In the genomic region with DNA sequence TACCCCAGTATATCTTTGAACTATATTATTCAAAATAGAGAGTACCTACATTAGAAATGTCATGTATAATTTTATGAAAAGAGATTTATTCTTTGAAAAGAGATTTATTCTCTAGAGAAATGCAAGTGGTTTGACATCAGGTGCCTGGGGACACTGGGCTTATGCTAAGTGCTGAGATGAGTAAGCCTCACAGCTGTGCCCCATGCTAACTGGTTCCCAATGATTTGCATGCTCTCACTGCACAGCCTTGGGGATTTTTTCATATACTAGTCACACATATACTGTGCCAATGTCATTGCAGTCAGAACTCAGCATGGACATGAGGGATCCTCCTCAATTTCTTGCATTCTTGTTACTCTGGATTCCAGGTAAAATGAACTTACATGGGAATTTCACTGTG, we compare ENCODE assay signal across 24 mouse cellular contexts. TPM values are rescaled to one million over a fixed set of nuclear protein-coding genes. Genes with fewer than 3 reads are reported as not detected.
DNase-seq lines count a peak whose midpoint lies in the region; ATAC-seq and TF ChIP-seq lines count a peak whose summit lies in the region.
"Had no signal": no experiment of that assay in that cellular context is flagged by ENCODE, and none has a peak within 500 bp of the region (broad histone marks: within the 10 kb centered on the region; RNA-seq: fewer than 3 reads in every experiment).

No protein-coding gene starts in this region.

- H3K27ac ChIP-seq in hindbrain, embryonic 12.5 days: no peak overlapping the region
- H3K27ac ChIP-seq in hindbrain, postnatal 0 days: no peak overlapping the region
- H3K27ac ChIP-seq in midbrain, embryonic 14.5 days (replicated peaks; ENCODE audit: low read depth, low read length): no peak overlapping the region
- H3K27ac ChIP-seq in midbrain, postnatal 0 days (ENCODE audit: low read depth, low read length): no peak overlapping the region
- H3K27ac ChIP-seq in CH12.LX (ENCODE audit: insufficient read depth, low read depth): no peak overlapping the region
- H3K27ac ChIP-seq: embryonic facial prominence, embryonic 13.5 days; forebrain, embryonic 13.5 days; gastrocnemius, adult 2 months; hindbrain, embryonic 10.5 days had no signal

- no peak overlapping the region for H3K4me3 ChIP-seq in hindbrain, embryonic 12.5 days
- H3K4me3 ChIP-seq in hindbrain, postnatal 0 days (ENCODE audit: low read length): no peak overlapping the region
- no peak overlapping the region for H3K4me3 ChIP-seq in midbrain, embryonic 14.5 days (replicated peaks; ENCODE audit: low read depth, low read length)
- H3K4me3 ChIP-seq in midbrain, postnatal 0 days (ENCODE audit: low read depth, low read length): no peak overlapping the region
- H3K4me3 ChIP-seq in CH12.LX (replicated peaks in 1 of 3; ENCODE audit: low read depth in 2 of 3, low read length in 2 of 3, poor library complexity in 1 of 3): no peak overlapping the region
- H3K4me3 ChIP-seq: embryonic facial prominence, embryonic 13.5 days; forebrain, embryonic 13.5 days; gastrocnemius, adult 2 months; heart, embryonic 12.5 days; hindbrain, embryonic 10.5 days had no signal

- dilution Hi-C loops in CH12.LX (cut with MboI; ENCODE audit: extremely low pct_ligation_motif_present, extremely low pct_unique_long_range_greater_than_20kb, low sequenced_read_pairs): no loop called here

- H3K79me2 ChIP-seq in CH12.LX (replicated peaks; ENCODE audit: control insufficient read depth, extremely low read depth, insufficient read depth, poor library complexity, severe bottlenecking): no peaks in the 10 kb centered on the region

- H3K27me3 ChIP-seq in hindbrain, embryonic 12.5 days: no peaks in the 10 kb centered on the region
- H3K27me3 ChIP-seq in hindbrain, postnatal 0 days (ENCODE audit: insufficient read depth, low read length): no peaks in the 10 kb centered on the region
- H3K27me3 ChIP-seq in midbrain, embryonic 14.5 days (ENCODE audit: control insufficient read depth, insufficient read depth, low read length): no peaks in the 10 kb centered on the region
- no peaks in the 10 kb centered on the region for H3K27me3 ChIP-seq in midbrain, postnatal 0 days (ENCODE audit: insufficient read depth, low read length)
- no peaks in the 10 kb centered on the region for H3K27me3 ChIP-seq in CH12.LX (replicated peaks)
- H3K27me3 ChIP-seq: embryonic facial prominence, embryonic 13.5 days; forebrain, embryonic 13.5 days; heart, embryonic 12.5 days had no signal

- no peaks in the 10 kb centered on the region for H3K4me1 ChIP-seq in hindbrain, embryonic 12.5 days
- no peaks in the 10 kb centered on the region for H3K4me1 ChIP-seq in hindbrain, postnatal 0 days (ENCODE audit: insufficient read depth, low read length)
- H3K4me1 ChIP-seq in midbrain, embryonic 14.5 days (ENCODE audit: control insufficient read depth, insufficient read depth, low read length): no peaks in the 10 kb centered on the region
- H3K4me1 ChIP-seq in midbrain, postnatal 0 days (ENCODE audit: insufficient read depth, low read length): no peaks in the 10 kb centered on the region
- H3K4me1 ChIP-seq in CH12.LX (ENCODE audit: control insufficient read depth in 1 of 2, insufficient read depth in 2 of 2): peaks cover 0 to 27% of the 10 kb centered on the region in 2 experiments; a peak in 2 of 4 replicates
- H3K4me1 ChIP-seq: embryonic facial prominence, embryonic 13.5 days; forebrain, embryonic 13.5 days; heart, embryonic 12.5 days; hindbrain, embryonic 10.5 days had no signal

- no peak for DNase-seq in hindbrain, postnatal 0 days (ENCODE audit: low spot score)
- DNase-seq in midbrain, embryonic 14.5 days: peak; percentile 1
- no peak for DNase-seq in midbrain, postnatal 0 days (ENCODE audit: low spot score)
- peak; percentile 74 for DNase-seq in CH12.LX (ENCODE audit: extremely low read depth)
- DNase-seq in brain, embryonic 14.5 days (ENCODE audit: low read depth): peak; percentile 0
- DNase-seq: adrenal gland, adult 8-10 months; adrenal gland, postnatal 36 days; cerebellum, adult 11-12 months; cerebellum, adult 9-10 months; cerebellum, postnatal 25 days; forebrain, postnatal 0 days; gastrocnemius, adult 2 months; gastrocnemius, postnatal 25 days had no signal

- in situ Hi-C loops in CH12.LX (cut with MboI; ENCODE audit: low pct_ligation_motif_present, low pct_unique_long_range_greater_than_20kb, low sequenced_read_pairs): no loop called here

- TF ChIP-seq EP300 in CH12.LX (IDR thresholded peaks at IDR 0.05; ENCODE audit: low read length): peak; percentile 71

- no peak overlapping the region for H3K9ac ChIP-seq in hindbrain, embryonic 12.5 days
- H3K9ac ChIP-seq in hindbrain, postnatal 0 days (replicated peaks; ENCODE audit: low read length): no peak overlapping the region
- no peak overlapping the region for H3K9ac ChIP-seq in midbrain, embryonic 14.5 days (replicated peaks; ENCODE audit: low read length)
- H3K9ac ChIP-seq in midbrain, postnatal 0 days (replicated peaks; ENCODE audit: low read length, poor library complexity, severe bottlenecking): no peak overlapping the region
- no peak overlapping the region for H3K9ac ChIP-seq in CH12.LX (ENCODE audit: insufficient read depth, low read depth)
- H3K9ac ChIP-seq: embryonic facial prominence, embryonic 13.5 days; forebrain, embryonic 13.5 days; forebrain, postnatal 0 days; heart, embryonic 12.5 days had no signal

- no peaks in the 10 kb centered on the region for H3K36me3 ChIP-seq in hindbrain, embryonic 12.5 days
- no peaks in the 10 kb centered on the region for H3K36me3 ChIP-seq in hindbrain, postnatal 0 days (ENCODE audit: insufficient read depth, low read length)
- no peaks in the 10 kb centered on the region for H3K36me3 ChIP-seq in midbrain, embryonic 14.5 days (ENCODE audit: control insufficient read depth, insufficient read depth, low read length)
- H3K36me3 ChIP-seq in midbrain, postnatal 0 days (ENCODE audit: insufficient read depth, low read length): no peaks in the 10 kb centered on the region
- no peaks in the 10 kb centered on the region for H3K36me3 ChIP-seq in CH12.LX (replicated peaks in 1 of 2; ENCODE audit: control insufficient read depth in 1 of 2, insufficient read depth in 1 of 2, low read length in 1 of 2)
- H3K36me3 ChIP-seq: embryonic facial prominence, embryonic 13.5 days; heart, embryonic 12.5 days; hindbrain, embryonic 10.5 days had no signal

- TF ChIP-seq CTCF in hindbrain, postnatal 0 days (IDR thresholded peaks at IDR 0.05; ENCODE audit: low read depth): no peak
- no peak for TF ChIP-seq CTCF in midbrain, postnatal 0 days (IDR thresholded peaks at IDR 0.05)
- no peak for TF ChIP-seq CTCF in CH12.LX (conservative IDR thresholded peaks at IDR 0.05 in 1 of 2, IDR thresholded peaks at IDR 0.05 in 1 of 2; ENCODE audit: low read depth in 2 of 2, low read length in 2 of 2)
- no peak for TF ChIP-seq CTCF in brain, embryonic 14.5 days (IDR thresholded peaks at IDR 0.05; ENCODE audit: borderline replicate concordance, extremely low read depth, insufficient read depth, insufficient read length)

- H3K4me2 ChIP-seq in hindbrain, embryonic 12.5 days (replicated peaks): no peak overlapping the region
- H3K4me2 ChIP-seq in hindbrain, postnatal 0 days (ENCODE audit: low read depth, low read length): no peak overlapping the region
- no peak overlapping the region for H3K4me2 ChIP-seq in midbrain, embryonic 14.5 days (ENCODE audit: low read length)
- H3K4me2 ChIP-seq in midbrain, postnatal 0 days (ENCODE audit: low read depth, low read length, poor library complexity, severe bottlenecking): no peak overlapping the region
- H3K4me2 ChIP-seq in CH12.LX (ENCODE audit: insufficient read depth, low read depth, poor library complexity, severe bottlenecking): no peak overlapping the region
- H3K4me2 ChIP-seq: embryonic facial prominence, embryonic 13.5 days; forebrain, embryonic 13.5 days; heart, embryonic 12.5 days had no signal

- TF ChIP-seq RAD21 in CH12.LX (IDR thresholded peaks at IDR 0.05; ENCODE audit: low read depth, low read length): no peak

- no peak for TF ChIP-seq POLR2A in CH12.LX (IDR thresholded peaks at IDR 0.05; ENCODE audit: low read depth, low read length)
- TF ChIP-seq POLR2A in brain, embryonic 14.5 days (IDR thresholded peaks at IDR 0.05; ENCODE audit: borderline replicate concordance, extremely low read depth, insufficient read depth, insufficient read length, poor library complexity, severe bottlenecking): no peak

- 0 out of 2 replicates have a peak, but pooled peaks have one; percentile 71 for ATAC-seq in hindbrain, embryonic 12.5 days (ENCODE audit: low FRiP score)
- no peak for ATAC-seq in hindbrain, postnatal 0 days
- 0 out of 2 replicates have a peak, but pooled peaks have one; percentile 43 for ATAC-seq in midbrain, embryonic 14.5 days (ENCODE audit: low FRiP score, low TSS enrichment)
- no peak for ATAC-seq in midbrain, postnatal 0 days (ENCODE audit: low FRiP score)
- ATAC-seq: forebrain, embryonic 13.5 days; forebrain, postnatal 0 days had no signal

- no peaks in the 10 kb centered on the region for H3K9me3 ChIP-seq in hindbrain, embryonic 12.5 days (replicated peaks)
- no peaks in the 10 kb centered on the region for H3K9me3 ChIP-seq in hindbrain, postnatal 0 days (ENCODE audit: low read length)
- no peaks in the 10 kb centered on the region for H3K9me3 ChIP-seq in midbrain, embryonic 14.5 days (ENCODE audit: control insufficient read depth, low read length)
- no peaks in the 10 kb centered on the region for H3K9me3 ChIP-seq in midbrain, postnatal 0 days (ENCODE audit: low read length)
- H3K9me3 ChIP-seq in CH12.LX (replicated peaks; ENCODE audit: low read length): no peaks in the 10 kb centered on the region
- H3K9me3 ChIP-seq: embryonic facial prominence, embryonic 13.5 days; forebrain, embryonic 13.5 days; heart, embryonic 12.5 days; hindbrain, embryonic 10.5 days had no signal

RNA-seq across cellular contexts. Expression of gene Olfr444, which starts 31.5 kb away (rescaled TPM):
- not detected in 2 replicates for polyA plus RNA-seq in hindbrain, embryonic 12.5 days (2016; fragmentation: Nextera tagmentation; extraction: Ambion mirVana)
- not detected in 2 replicates for total RNA-seq in hindbrain, postnatal 0 days (2014; rRNA removed)
- polyA plus RNA-seq in hindbrain, postnatal 0 days (2015; fragmentation: Nextera tagmentation; extraction: Ambion mirVana): not detected in 2 replicates
- polyA plus RNA-seq in midbrain, embryonic 14.5 days (2014; fragmentation: Nextera tagmentation; extraction: Ambion mirVana): not detected in 2 replicates
- total RNA-seq in midbrain, postnatal 0 days (2014; rRNA removed): not detected in 2 replicates
- not detected in 2 replicates for polyA plus RNA-seq in midbrain, postnatal 0 days (2015; fragmentation: Nextera tagmentation; extraction: Ambion mirVana)
- total RNA-seq in CH12.LX (2012; rRNA removed) (not detected in 2 replicates), CH12.LX (2014; rRNA removed) (not detected in 2 replicates)
- not detected in 2 replicates for polyA plus RNA-seq in CH12.LX (2012; ENCODE audit: insufficient read length, low read depth)
- polyA plus RNA-seq in brain, embryonic 14.5 days (2012; rRNA removed): not detected in 2 replicates
- total RNA-seq: adrenal gland, adult 8-10 months; adrenal gland, postnatal 36 days; ES-E14; forebrain, postnatal 0 days; gastrocnemius, adult 2 months; gastrocnemius, postnatal 25 days; granulocyte monocyte progenitor cell, adult 5-6 weeks; heart, adult 8-10 months; heart, postnatal 25 days had no signal
- polyA plus RNA-seq: cortical plate, adult 2 months; embryonic facial prominence, embryonic 13.5 days; forebrain, embryonic 13.5 days; forebrain, postnatal 0 days; heart, embryonic 12.5 days; heart, embryonic 16.5 days; hindbrain, embryonic 10.5 days had no signal

RNA-seq across cellular contexts. Expression of gene Olfr446, which starts 59.2 kb away (rescaled TPM):
- polyA plus RNA-seq in hindbrain, embryonic 12.5 days (2016; fragmentation: Nextera tagmentation; extraction: Ambion mirVana): not detected in 2 replicates
- total RNA-seq in hindbrain, postnatal 0 days (2014; rRNA removed): not detected in 2 replicates
- not detected in 2 replicates for polyA plus RNA-seq in hindbrain, postnatal 0 days (2015; fragmentation: Nextera tagmentation; extraction: Ambion mirVana)
- not detected in 2 replicates for polyA plus RNA-seq in midbrain, embryonic 14.5 days (2014; fragmentation: Nextera tagmentation; extraction: Ambion mirVana)
- total RNA-seq in midbrain, postnatal 0 days (2014; rRNA removed): not detected in 2 replicates
- not detected in 2 replicates for polyA plus RNA-seq in midbrain, postnatal 0 days (2015; fragmentation: Nextera tagmentation; extraction: Ambion mirVana)
- total RNA-seq in CH12.LX (2012; rRNA removed): not detected in 2 replicates
- not detected in 2 replicates for total RNA-seq in CH12.LX (2014; rRNA removed)
- not detected in 2 replicates for polyA plus RNA-seq in CH12.LX (2012; ENCODE audit: insufficient read length, low read depth)
- not detected in 2 replicates for polyA plus RNA-seq in brain, embryonic 14.5 days (2012; rRNA removed)
- total RNA-seq: adrenal gland, adult 8-10 months; adrenal gland, postnatal 36 days; ES-E14; forebrain, postnatal 0 days; gastrocnemius, adult 2 months; gastrocnemius, postnatal 25 days; granulocyte monocyte progenitor cell, adult 5-6 weeks; heart, adult 8-10 months; heart, postnatal 25 days had no signal
- polyA plus RNA-seq: cortical plate, adult 2 months; embryonic facial prominence, embryonic 13.5 days; forebrain, embryonic 13.5 days; forebrain, postnatal 0 days; heart, embryonic 12.5 days; heart, embryonic 16.5 days; hindbrain, embryonic 10.5 days had no signal

Comparison
In these comparisons a context has a peak if more than half of its experiments do, and no peak if none do; other contexts are left out.
1. ATAC-seq: peak in hindbrain, embryonic 12.5 days (single experiment) and midbrain, embryonic 14.5 days (single experiment); none in hindbrain, postnatal 0 days (single experiment) and midbrain, postnatal 0 days (single experiment).
2. DNase-seq: peak in midbrain, embryonic 14.5 days (single experiment), CH12.LX (single experiment) and brain, embryonic 14.5 days (single experiment); none in hindbrain, postnatal 0 days (single experiment) and midbrain, postnatal 0 days (single experiment).